Mouse (Mus musculus) C2C12 (cell line): ENCODE results near the gene Fgd2. TPM values are rescaled to one million over a fixed set of nuclear protein-coding genes. Genes with fewer than 3 reads are reported as not detected.

Source experiments
- H3K27me3 ChIP-seq: one replicate; pipeline ENCODE4 v1.6.1; 2011; ENCODE audit not compliant: control insufficient read depth, insufficient read depth, insufficient read length
- H3K36me3 ChIP-seq: one replicate; pipeline ENCODE4 v1.6.1; 2011; ENCODE audit not compliant: control insufficient read depth, insufficient read depth
- H3K4me3 ChIP-seq: one replicate; pipeline ENCODE4 v1.5.1; 2011; ENCODE audit warnings: mild to moderate bottlenecking, control low read depth; ENCODE audit not compliant: poor library complexity, insufficient read depth, severe bottlenecking
- H3K79me2 ChIP-seq: one replicate; pipeline ENCODE4 v1.6.1; 2011; ENCODE audit not compliant: control insufficient read depth, insufficient read depth
- H3K79me3 ChIP-seq: one replicate; pipeline ENCODE4 v1.6.1; 2011; ENCODE audit warnings: low read depth, control low read depth
- H3ac ChIP-seq: one replicate; pipeline ENCODE3; 2011; ENCODE audit warnings: low read depth; ENCODE audit not compliant: control insufficient read depth, insufficient read length
- CEBPB ChIP-seq: IDR thresholded peaks from one replicate; pipeline ENCODE4 v1.6.1; 2011; ENCODE audit warnings: low read depth, mild to moderate bottlenecking, control low read depth, moderate library complexity
- CTCF ChIP-seq: IDR thresholded peaks from one replicate; pipeline ENCODE4 v1.5.1; 2011; ENCODE audit not compliant: control insufficient read depth, insufficient read depth, insufficient read length
- FOSL1 ChIP-seq: IDR thresholded peaks from one replicate; pipeline ENCODE4 v1.8.0; 2011; ENCODE audit warnings: mild to moderate bottlenecking, low read length; ENCODE audit not compliant: poor library complexity, insufficient read depth, severe bottlenecking
- MAX ChIP-seq: IDR thresholded peaks from one replicate; pipeline ENCODE4 v1.6.1; 2011; ENCODE audit warnings: mild to moderate bottlenecking, control low read depth
- MYOD1 ChIP-seq: IDR thresholded peaks from one replicate; pipeline ENCODE4 v1.6.1; 2011; ENCODE audit warnings: low read depth; ENCODE audit not compliant: control insufficient read depth, insufficient read length
- MYOG ChIP-seq: IDR thresholded peaks from one replicate; pipeline ENCODE4 v1.6.1; 2011; ENCODE audit not compliant: control insufficient read depth, insufficient read length; ENCODE audit errors: extremely low read depth
- USF1 ChIP-seq: IDR thresholded peaks from one replicate; pipeline ENCODE4 v1.6.1; 2011; ENCODE audit warnings: low read depth, mild to moderate bottlenecking, control low read depth, moderate library complexity
- polyA plus RNA-seq: library from polyadenylated mRNA; unstranded; fragments of >200 nt; fragmentation: generic; extraction: Trizol; gene quantifications from one replicate; pipeline ENCODE4 v1.2.1, GENCODE M21; 2012; ENCODE audit warnings: missing spikeins

Fgd2 gene
- polyA plus RNA-seq, 1 experiment, result 0.19 TPM

DNA sequence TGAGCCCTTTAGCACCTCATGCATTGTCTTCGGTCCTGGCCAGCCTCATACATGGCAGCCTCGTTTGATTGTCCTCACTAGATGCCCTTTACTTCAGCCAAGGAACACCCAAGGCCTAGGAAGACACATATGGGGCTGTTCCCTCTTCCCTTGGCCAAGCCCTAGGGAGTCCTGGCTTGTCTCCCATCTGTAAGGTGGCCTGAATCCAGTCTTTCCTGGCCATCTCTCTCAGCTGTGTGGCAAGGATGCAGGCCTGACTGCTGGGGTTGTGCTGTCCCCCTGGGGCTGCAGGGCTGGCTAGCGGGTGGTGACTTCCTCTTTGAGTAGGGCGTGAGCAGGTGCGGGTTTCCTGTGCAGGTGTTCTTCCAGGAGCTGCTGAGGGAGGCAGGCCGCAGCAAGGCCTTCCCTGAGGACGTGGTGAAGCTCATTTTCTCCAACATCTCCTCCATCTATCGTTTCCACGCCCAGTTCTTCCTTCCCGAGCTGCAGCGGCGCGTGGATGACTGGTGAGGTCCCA lies 4.4 kb downstream of the Fgd2 start:
- TF ChIP-seq CEBPB (no peak), FOSL1 (no peak), USF1 (no peak), MYOD1 (no peak), MYOG (no peak), CTCF (no peak), MAX (no peak)
- H3K36me3 ChIP-seq, result no peaks in the 10 kb centered on the region
- H3K79me2 ChIP-seq, result no peaks in the 10 kb centered on the region
- H3K27me3 ChIP-seq, result no peaks in the 10 kb centered on the region
- no peaks in the 10 kb centered on the region for H3K79me3 ChIP-seq
- H3ac ChIP-seq, result no peak overlapping the region
- no peak overlapping the region for H3K4me3 ChIP-seq

DNA sequence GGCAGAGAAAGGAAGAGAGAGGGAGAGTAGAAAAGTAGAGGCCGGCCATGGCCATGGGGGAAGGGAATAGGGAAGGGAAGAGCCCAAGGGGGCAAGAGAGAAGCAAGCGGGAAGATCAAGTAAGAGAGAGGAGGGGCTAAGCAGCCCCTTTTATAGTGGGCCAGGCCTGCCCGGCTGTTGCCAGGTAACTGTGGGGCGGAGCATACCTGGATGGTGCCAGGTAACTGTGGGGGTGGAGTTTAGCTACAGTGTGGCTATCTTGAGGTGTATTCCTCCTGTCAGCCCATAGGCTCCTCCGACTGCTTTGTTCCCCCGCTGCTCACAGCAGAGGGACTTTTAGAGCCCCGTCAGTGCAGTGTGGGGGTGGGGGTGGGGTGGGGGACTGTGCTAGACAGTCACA lies 8.0 kb downstream of the Fgd2 start:
- H3K27me3 ChIP-seq, result no peaks in the 10 kb centered on the region
- TF ChIP-seq FOSL1 (no peak), MAX (no peak), CEBPB (no peak), MYOG (no peak), MYOD1 (no peak), CTCF (no peak), USF1 (no peak)
- no peaks in the 10 kb centered on the region for H3K79me3 ChIP-seq
- no peaks in the 10 kb centered on the region for H3K36me3 ChIP-seq
- H3K4me3 ChIP-seq, result no peak overlapping the region
- H3ac ChIP-seq, result no peak overlapping the region
- no peaks in the 10 kb centered on the region for H3K79me2 ChIP-seq

DNA sequence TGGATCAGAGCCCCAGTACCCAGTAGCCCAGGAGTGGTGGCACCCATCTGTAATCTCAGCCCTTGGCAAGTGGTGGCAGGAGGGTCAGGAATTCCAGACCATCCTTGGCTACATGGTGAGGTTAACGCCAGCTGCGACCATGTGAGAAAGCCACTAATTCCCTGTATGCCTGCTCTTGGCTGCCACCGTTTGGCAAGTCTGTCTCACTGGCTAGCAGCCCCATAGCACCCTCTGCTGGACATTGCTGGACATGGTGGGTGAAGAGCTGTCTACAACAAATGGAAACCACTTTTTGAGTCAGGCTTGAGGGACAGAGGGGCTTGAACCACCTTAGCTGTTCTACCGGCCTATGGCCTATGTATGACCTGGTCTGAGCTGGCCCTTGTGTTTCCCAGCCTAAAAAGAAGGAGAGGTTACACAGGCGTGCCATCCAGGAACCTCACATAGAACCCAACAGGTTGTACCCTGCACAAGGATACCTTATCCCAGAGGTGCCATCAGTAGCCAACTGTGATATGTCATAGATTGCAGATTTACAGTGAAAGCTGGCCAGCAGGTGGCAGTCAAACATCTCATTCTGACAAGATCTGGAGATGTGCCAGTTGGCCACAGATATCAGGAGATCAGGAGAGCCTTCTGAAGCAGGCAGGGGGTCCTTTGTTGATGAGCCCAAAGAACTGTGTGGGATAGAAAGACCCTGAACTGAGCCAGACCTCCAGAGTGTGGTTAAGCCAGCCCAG lies 10.4 kb downstream of the Fgd2 start:
- no peaks in the 10 kb centered on the region for H3K79me2 ChIP-seq
- no peaks in the 10 kb centered on the region for H3K79me3 ChIP-seq
- H3K36me3 ChIP-seq, result no peaks in the 10 kb centered on the region
- no peak overlapping the region for H3K4me3 ChIP-seq
- peak; percentile 24 for TF ChIP-seq MAX
- TF ChIP-seq MYOD1, result no peak
- TF ChIP-seq FOSL1, result no peak
- no peak for TF ChIP-seq MYOG
- peak; percentile 96 for TF ChIP-seq CTCF
- no peak for TF ChIP-seq USF1
- no peak for TF ChIP-seq CEBPB
- H3ac ChIP-seq, result no peak overlapping the region
- no peaks in the 10 kb centered on the region for H3K27me3 ChIP-seq

DNA sequence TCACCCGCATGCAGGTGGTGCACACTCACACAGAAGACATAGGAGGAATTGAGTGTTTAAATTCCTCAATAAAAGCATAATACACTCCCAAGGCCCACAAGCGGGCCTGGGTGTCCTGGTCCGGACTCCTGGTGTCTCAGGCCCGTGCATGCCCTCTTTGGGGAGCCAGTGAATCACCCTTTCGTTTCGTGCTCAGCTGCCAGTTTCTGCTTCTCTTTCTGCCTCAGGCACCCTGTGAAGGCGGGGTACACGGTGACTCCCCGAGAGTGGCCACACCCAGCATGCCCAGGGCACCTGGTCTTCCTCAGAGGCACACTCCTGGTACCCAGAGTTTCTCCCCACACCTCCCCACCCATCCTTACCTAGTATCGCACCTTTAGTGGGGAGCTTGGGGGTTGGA lies 15.2 kb downstream of the Fgd2 start:
- TF ChIP-seq CEBPB (no peak), FOSL1 (no peak), CTCF (no peak), MAX (no peak), USF1 (no peak), MYOD1 (no peak), MYOG (no peak)
- no peak overlapping the region for H3K4me3 ChIP-seq
- H3K79me3 ChIP-seq, result no peaks in the 10 kb centered on the region
- no peak overlapping the region for H3ac ChIP-seq
- peaks cover 4% of the 10 kb centered on the region for H3K27me3 ChIP-seq
- no peaks in the 10 kb centered on the region for H3K79me2 ChIP-seq
- no peaks in the 10 kb centered on the region for H3K36me3 ChIP-seq

DNA sequence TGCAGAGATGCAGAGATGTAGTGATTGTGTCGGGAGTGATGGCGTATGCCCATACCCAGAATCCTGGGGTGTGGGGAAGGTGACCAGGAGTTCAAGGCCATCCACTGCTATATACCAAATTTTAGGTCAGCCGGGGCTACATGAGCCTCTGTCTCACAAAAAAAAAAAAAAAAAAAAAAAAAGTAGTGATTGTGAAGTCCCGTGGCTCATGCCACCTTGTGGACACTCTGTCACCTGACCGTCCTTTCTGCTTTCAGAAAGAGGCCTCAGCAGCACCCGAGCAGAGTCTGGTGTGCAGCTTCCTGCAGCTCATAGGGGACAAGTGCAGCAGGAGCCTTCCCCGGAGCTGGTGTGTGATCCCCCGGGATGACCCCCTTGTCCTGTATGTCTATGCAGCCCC lies 17.3 kb downstream of the Fgd2 start:
- Histone ChIP-seq H3K36me3 (no peaks in the 10 kb centered on the region), H3K27me3 (peaks cover 4% of the 10 kb centered on the region), H3K79me3 (no peaks in the 10 kb centered on the region), H3K4me3 (no peak overlapping the region), H3ac (no peak overlapping the region), H3K79me2 (no peaks in the 10 kb centered on the region)
- TF ChIP-seq FOSL1 (no peak), CEBPB (no peak), MYOD1 (no peak), MYOG (no peak), MAX (no peak), CTCF (no peak), USF1 (no peak)

DNA sequence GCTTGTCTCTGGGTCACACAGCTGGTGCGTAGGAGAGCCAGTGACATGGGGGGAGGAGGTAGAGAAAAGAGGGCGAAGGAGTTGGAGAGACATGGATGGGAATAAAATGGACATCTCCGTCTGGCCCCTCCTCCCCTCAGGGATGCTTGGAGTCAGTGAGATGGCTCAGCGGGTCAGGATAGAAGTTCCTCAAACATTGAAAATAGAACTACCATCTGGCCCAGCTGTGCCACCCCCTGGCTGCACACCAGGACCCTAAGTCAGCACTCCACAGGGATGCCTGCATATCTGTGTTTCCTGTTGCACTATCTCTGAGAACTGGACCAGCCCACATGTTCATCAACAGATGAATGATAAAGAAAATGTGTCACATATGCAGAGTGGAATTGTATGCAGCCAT lies 19.5 kb downstream of the Fgd2 start:
- Histone ChIP-seq H3K4me3 (no peak overlapping the region), H3ac (no peak overlapping the region)

More for the DNA sequence above, 19.5 kb downstream of the Fgd2 start:
- Histone ChIP-seq H3K79me3 (no peaks in the 10 kb centered on the region), H3K36me3 (no peaks in the 10 kb centered on the region), H3K79me2 (no peaks in the 10 kb centered on the region), H3K27me3 (peaks cover 4% of the 10 kb centered on the region)
- TF ChIP-seq MYOG (no peak), CTCF (no peak), MAX (no peak), MYOD1 (no peak), FOSL1 (no peak), USF1 (no peak), CEBPB (no peak)
